Mouse (Mus musculus): ENCODE measurements at regions not wholly inside any gene's neighbourhood (a gene's known extent, or its start where the extent isn't known, plus 50 kb on each side); places are given as distances from the start of the nearest gene placed in this dataset.

GRCm38 (mm10) chr17:89802148-89802547 lies 108.1 kb downstream of the Gm10184 start:
- in situ Hi-C loops (cut with MboI; ENCODE audit: low pct_unique_long_range_greater_than_20kb in 1 of 2, low sequenced_read_pairs in 2 of 2, unreplicated experiment in 1 of 2): no loop called here

- in situ Hi-C loops (cut with MboI; ENCODE audit: low pct_unique_long_range_greater_than_20kb in 1 of 2, low sequenced_read_pairs in 2 of 2, unreplicated experiment in 1 of 2): no loop called here
Measured at GRCm38 (mm10) chr17:89777570-89777969, 132.7 kb downstream of the Gm10184 start.

DNA sequence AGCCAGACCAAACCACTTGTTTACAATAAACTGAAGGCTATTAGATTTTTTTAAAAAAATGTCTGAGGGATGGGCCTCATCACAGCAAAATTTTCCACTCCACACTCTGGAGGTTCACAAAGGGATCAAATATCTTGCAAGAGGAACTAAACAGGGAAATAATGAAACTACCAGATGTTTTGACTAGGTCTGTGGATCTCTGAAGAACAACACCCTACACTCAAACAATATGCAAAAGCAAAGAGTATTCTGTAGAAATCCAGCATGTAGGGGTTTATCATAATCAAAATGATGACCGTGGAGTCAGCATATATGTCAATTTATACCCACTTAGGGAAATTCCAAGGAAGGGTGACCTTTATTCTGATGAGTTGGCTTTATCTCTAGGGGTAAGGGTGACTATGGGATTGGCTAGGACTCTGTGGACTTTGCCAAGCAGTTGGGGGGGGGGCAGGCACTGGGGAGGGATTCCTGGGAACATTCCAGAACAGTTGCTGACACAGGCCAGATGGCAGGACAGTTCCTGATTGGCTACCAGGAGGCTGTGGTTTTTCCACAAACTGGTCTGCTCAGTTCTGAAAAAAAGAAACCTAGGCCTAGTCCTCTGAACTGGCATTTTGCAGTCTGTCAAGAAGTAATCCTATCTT lies 143.9 kb downstream of the Gm10184 start:
- in situ Hi-C loops (cut with MboI; ENCODE audit: low pct_unique_long_range_greater_than_20kb in 1 of 2, low sequenced_read_pairs in 2 of 2, unreplicated experiment in 1 of 2): no loop called here

GRCm38 (mm10) chr17:89737418-89737817 lies 172.8 kb downstream of the Gm10184 start:
- in situ Hi-C loops (cut with MboI; ENCODE audit: low pct_unique_long_range_greater_than_20kb in 1 of 2, low sequenced_read_pairs in 2 of 2, unreplicated experiment in 1 of 2): no loop called here

DNA sequence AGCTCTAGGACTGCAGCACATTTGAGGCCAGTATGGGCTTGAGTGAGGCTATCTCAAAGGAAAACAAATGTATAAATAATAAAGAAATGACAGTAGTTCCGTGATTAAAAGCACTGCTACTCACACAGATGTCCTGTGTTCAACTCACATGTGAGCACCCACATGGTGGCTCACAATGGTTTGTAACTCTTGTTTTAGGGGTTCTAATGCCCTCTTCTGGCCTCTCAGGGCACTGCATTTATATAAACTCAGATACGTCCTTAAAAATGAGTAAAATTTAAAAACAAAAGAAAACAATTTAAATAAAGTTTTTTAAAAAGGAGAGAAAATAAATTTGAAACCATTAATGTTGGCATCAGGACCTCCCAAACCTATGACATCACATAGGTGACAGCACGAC lies 184.7 kb downstream of the Gm10184 start:
- in situ Hi-C loops (cut with MboI; ENCODE audit: low pct_unique_long_range_greater_than_20kb in 1 of 2, low sequenced_read_pairs in 2 of 2, unreplicated experiment in 1 of 2): no loop called here

- in situ Hi-C loops (cut with MboI; ENCODE audit: low pct_unique_long_range_greater_than_20kb in 1 of 2, low sequenced_read_pairs in 2 of 2, unreplicated experiment in 1 of 2): no loop called here
Measured at GRCm38 (mm10) chr17:89681798-89682197, 228.5 kb downstream of the Gm10184 start.

GRCm38 (mm10) chr17:89658326-89658725 lies 251.9 kb downstream of the Gm10184 start:
- in situ Hi-C loops (cut with MboI; ENCODE audit: low pct_unique_long_range_greater_than_20kb in 1 of 2, low sequenced_read_pairs in 2 of 2, unreplicated experiment in 1 of 2): loop anchor here (25.0 kb wide), 2 partner anchors 829 to 854 kb away; no protein-coding TSS in a partner anchor

DNA sequence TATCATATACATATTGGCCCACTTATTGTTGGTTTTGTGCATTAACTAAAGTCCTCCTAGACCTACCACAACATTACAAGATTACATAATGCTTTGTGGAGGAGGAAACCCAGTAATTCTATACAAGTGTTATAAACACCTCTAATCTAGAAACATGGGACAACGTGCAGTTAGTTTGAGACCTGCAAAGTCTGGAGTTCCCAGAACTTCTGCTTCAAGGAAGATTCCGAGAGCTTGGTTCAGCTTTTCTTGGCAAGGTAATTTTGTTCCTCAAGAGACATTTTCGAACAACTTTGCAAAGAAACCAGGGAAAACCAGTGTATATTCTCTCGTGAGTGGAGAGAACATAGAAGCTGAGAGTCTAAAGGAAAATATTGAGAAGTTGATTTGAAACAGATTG lies 254.0 kb downstream of the Gm10184 start:
- in situ Hi-C loops (cut with MboI; ENCODE audit: low pct_unique_long_range_greater_than_20kb in 1 of 2, low sequenced_read_pairs in 2 of 2, unreplicated experiment in 1 of 2): loop anchor here (25.0 kb wide), 2 partner anchors 831 to 856 kb away; no protein-coding TSS in a partner anchor

DNA sequence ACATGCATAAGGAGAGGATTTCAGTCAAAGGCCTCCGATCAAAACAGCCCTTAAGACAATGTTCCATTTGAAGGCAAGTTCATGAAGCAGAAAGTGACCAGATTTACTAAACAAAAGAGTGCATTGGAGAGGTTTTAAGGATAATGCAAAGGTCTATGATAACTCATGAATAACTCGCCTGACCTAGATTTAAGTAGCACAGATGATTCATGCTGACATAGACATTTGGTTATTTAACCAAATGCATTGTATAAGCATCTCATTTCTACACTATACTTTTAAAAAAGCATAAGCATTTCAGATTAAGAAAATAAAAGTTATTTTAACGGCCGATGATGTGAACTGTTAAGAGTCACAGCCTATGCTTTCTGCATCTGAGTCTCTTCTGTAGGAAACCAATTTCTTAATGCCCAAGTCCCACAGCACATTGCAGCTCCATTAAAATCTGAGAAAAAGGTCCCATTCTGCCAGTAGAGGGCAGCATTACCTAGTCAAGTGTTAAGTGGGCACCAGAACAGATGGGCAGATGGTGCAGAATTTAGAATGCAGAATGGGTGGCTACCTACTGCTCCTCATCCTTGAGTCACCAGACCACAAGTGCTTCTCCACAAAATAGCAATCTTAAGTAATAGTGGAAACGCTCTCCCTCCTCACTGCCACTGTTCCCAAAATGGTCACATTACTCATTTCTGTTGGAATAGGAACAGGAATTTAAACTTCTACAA lies 256.0 kb downstream of the Gm10184 start:
- in situ Hi-C loops (cut with MboI; ENCODE audit: low pct_unique_long_range_greater_than_20kb in 1 of 2, low sequenced_read_pairs in 2 of 2, unreplicated experiment in 1 of 2): loop anchor here (25.0 kb wide), 2 partner anchors 833 to 858 kb away; no protein-coding TSS in a partner anchor

DNA sequence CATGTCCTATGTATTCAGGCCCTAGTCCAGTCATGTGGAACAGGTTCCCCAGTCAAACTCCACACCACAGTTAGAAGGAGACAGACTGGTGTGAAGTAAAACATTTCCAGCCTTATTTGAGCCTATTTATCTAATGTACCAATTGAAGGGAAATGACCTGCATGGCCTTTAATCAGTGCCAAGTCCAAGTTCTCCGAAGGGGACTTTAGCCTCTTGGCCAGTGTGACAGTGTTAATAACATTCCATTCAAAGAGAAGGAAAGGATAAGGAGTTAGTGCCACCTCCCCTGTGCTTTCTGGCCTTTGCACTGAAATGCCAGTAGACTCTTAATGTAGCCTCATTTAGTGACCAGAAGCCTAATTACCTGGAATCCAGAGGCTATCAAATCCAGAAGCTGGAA lies 264.2 kb downstream of the Gm10184 start:
- in situ Hi-C loops (cut with MboI; ENCODE audit: low pct_unique_long_range_greater_than_20kb in 1 of 2, low sequenced_read_pairs in 2 of 2, unreplicated experiment in 1 of 2): no loop called here
